Mouse (Mus musculus): Measurements from ENCODE around the gene Slc45a1. TPM values are rescaled to one million over a fixed set of nuclear protein-coding genes. Genes with fewer than 3 reads are reported as not detected.

Slc45a1 gene
- total RNA-seq (2021): 10 to 100 TPM; 49.1 to 49.4 TPM
- long read RNA-seq, experiment 1, transcript Slc45a1-201 (9 exons, 3,387 nt): major isoform, 34 of 76 reads
- long read RNA-seq, experiment 1, partial matches to known transcripts: 31 of 76 reads
- long read RNA-seq, experiment 1, other reads (novel, unspliced or antisense): 8 of 76 reads
- long read RNA-seq, experiment 2, transcript Slc45a1-201 (9 exons, 3,387 nt): major isoform, 21 of 64 reads
- long read RNA-seq, experiment 2, partial matches to known transcripts: 34 of 64 reads
- long read RNA-seq, experiment 2, other reads (novel, unspliced or antisense): 7 of 64 reads

GRCm38 (mm10) chr4:150651390-150652277 is at the start of gene Slc45a1:
Gene Slc45a1, minus strand, starts transcription at chr4:150652174.
- peak; percentile 43 to 65 for DNase-seq (ENCODE audit: low spot score in 2 of 2)

DNA sequence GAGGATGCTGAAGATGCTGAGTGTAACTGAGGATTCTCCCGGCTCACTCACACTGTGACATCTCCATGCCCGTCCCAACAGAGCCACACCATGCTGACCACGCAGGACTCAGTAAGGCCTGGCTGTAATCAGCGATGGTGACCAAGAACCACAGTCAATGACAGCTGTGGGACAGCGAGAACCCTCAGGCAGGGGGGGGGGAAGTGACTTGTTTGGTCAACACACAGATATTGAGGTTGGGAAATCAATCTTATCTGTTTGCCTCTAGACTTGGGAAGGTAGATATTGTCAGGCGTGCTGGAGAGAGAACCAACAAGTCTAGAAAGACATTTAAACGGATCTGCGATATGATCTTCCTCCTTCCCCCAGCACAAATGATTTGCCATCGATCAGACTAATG is 48.9 kb upstream of the Slc45a1 start:
- DNase-seq (ENCODE audit: low spot score in 2 of 2): no peak

GRCm38 (mm10) chr4:150694434-150695108 is 42.6 kb upstream of the Slc45a1 start:
- no peak for DNase-seq (ENCODE audit: low spot score in 2 of 2)

DNA sequence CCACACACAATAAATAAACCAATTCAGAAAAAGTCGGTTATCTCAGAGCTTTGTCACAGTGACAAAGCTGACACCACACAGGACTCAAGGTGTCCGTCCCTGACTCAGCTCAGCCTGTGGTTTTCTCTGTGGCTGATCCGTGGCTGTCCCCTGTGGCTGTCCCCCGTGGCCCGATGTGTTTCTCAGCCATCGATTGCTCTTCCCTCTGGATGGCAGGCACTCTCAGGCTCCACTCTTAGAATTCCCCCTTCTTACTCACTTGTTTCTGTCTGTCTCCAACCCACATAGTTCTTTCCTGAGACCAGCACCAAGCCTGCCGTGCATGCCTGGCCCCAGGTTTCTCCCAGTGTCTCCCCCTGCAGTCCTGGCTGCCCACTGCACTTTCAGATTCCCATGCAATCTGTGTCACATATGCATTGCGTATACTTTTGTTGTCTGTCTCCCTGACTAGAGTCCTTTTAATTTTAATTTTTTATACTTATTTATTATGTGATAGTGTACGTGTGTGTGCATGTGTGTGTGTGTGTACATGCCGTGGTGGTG is 41.0 kb upstream of the Slc45a1 start:
- DNase-seq (ENCODE audit: low spot score in 2 of 2): no peak

DNA sequence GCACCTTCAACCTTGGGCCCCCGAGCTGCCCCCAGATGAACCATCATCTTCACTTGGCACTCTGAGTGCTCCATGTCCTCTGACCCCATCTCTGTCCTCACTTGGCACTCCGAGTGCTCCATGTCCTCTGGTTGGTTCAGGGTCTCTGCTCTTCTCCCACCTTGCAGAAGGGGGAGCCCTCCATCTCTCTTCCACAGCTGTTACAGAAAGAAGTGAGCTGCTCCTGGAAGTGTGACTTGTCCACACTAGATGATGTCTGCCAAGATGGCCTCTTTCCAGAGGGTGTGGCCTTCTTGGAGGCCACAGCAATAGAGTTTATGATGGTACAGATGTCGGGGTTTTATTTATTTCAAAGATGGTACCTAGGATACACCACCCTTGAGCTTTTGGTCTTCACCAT is 38.8 kb upstream of the Slc45a1 start:
- no peak for DNase-seq (ENCODE audit: low spot score in 2 of 2)

- no peak for DNase-seq (ENCODE audit: low spot score in 2 of 2)
Observed at GRCm38 (mm10) chr4:150689553-150689952, 37.6 kb upstream of the Slc45a1 start.

- no peak for DNase-seq (ENCODE audit: low spot score in 2 of 2)
Observed at GRCm38 (mm10) chr4:150687126-150687753, 35.3 kb upstream of the Slc45a1 start.

DNA sequence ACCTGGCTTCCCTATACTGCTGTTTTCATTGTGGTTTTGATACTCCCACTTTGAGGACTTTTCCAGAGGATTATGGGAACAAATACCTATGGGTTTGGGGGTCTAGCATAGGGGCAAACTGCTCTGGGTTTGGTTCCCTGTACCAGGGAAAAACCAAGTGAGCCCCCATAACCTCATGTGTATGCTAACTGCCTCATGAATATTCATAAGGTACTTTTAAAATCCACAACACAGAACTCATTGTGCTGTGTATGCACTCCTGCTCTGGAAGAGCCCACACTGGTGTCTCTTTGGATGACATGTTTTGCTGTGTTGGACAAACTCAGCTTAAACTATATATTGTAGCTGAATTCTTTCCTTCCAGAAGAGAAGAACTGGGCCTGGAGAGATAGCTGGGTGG is 34.6 kb upstream of the Slc45a1 start:
- DNase-seq (ENCODE audit: low spot score in 2 of 2): no peak

- DNase-seq (ENCODE audit: low spot score in 2 of 2): no peak
Observed at GRCm38 (mm10) chr4:150685778-150686493, 34.0 kb upstream of the Slc45a1 start.

DNA sequence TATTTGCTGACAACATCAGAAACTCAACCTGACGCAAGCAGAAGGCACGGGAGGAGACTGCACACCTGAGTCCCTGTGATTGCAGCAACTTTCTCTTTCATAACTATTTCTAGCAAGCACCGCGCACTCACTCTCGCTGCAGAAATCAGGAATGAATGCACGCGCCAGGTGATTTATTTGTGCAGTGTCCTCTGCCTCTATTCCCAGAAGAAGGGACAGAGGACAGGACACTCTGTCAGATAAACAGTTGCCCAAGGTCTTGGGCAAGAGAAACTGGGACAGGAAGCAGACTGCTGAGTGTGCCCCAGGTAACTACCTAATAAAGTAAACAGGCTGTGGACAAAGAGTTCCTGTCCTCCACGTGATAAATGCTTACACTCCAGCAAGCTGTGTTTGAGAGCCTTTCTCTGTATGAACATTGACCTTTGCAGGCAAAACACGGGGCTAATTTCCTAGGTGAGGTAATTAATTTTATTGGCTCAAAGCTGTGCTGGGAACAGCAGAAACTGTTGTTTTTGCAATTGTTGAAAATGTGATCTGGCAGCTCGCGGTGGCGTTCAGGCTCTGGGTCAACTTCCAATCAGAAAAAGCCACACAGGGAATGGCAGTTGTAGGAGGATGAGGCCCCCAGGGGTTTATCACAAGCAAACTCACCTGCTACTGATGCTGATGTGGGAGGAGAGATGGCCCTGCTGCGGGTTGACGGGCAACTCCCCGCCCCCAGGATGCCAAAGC is 33.2 kb upstream of the Slc45a1 start:
- DNase-seq (ENCODE audit: low spot score in 2 of 2): no peak

- DNase-seq (ENCODE audit: low spot score in 2 of 2): no peak
Observed at GRCm38 (mm10) chr4:150680373-150680772, 28.4 kb upstream of the Slc45a1 start.

DNA sequence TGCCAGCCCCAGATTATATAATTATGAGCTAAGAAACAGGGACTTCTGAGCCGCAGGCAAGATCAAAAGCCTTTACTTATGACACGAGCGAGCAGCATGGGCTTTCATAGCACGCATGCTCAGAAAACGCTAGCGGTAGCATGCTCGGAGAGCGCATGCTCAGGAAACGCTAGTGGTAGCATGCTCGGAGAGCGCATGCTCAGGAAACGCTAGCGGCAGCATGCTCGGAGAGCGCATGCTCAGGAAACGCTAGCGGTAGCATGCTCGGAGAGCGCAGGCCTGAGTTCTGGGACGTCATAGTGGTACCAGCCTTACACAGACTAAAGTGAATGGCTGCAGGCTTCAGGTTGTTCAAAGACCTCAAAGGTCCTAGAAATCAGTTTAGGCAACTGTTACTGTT is 26.8 kb upstream of the Slc45a1 start:
- no peak for DNase-seq (ENCODE audit: low spot score in 2 of 2)

- no peak for DNase-seq (ENCODE audit: low spot score in 2 of 2)
Observed at GRCm38 (mm10) chr4:150677846-150678224, 25.9 kb upstream of the Slc45a1 start.

DNA sequence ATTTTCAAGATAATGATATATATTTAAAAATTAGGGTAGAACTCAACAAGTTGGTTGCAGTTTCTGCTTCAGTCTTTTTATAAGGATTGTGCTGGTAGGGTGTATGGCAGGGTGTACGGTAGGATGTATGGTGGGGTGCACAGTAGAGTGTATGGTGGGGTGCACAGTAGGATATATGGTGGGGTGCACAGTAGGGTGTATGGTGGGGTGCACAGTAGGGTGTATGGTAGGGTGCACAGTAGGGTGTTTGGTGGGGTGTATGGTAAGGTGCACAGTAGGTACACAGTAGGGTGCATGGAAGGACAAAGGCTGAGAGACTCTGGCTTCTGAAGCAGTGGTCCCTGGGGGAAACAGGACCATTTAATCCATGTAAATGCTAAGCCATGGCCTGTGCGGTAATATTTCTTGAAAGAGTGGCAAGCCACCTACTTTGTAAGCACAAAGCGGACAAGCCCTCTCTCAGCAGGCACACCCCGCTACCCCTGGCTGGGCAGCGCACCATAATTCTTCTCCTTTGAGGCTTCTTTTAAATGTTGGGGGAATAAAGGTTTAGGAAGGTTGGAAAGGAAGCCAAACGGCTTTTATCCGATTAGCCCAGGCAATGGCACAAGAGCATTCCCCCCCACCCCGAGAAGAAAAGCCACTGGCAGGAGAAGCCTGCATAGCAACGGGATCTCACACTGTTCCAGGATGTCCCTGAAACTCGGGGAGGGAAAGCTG is 25.3 kb upstream of the Slc45a1 start:
- DNase-seq (ENCODE audit: low spot score in 2 of 2): no peak

DNA sequence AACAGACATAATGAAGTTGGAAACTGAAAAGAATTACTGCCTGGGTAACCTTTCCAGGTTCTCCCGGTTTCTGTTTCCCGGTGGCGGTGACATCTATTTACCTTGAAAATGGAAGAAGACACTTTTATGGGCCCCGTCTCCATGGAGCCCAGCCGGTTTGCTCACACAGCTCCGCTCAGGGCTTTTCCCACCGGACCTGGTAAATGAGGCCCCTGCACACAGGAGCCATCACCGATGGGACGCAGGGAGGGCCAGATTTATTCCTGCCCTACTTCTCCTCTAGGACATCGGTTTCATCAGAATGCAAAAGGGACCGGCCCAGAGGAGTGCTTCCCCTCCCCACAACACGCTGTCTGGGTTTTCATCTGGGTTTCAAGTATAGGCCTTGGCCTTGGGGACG is 24.1 kb upstream of the Slc45a1 start:
- no peak for DNase-seq (ENCODE audit: low spot score in 2 of 2)

- no peak for DNase-seq (ENCODE audit: low spot score in 2 of 2)
Observed at GRCm38 (mm10) chr4:150675274-150675673, 23.3 kb upstream of the Slc45a1 start.

DNA sequence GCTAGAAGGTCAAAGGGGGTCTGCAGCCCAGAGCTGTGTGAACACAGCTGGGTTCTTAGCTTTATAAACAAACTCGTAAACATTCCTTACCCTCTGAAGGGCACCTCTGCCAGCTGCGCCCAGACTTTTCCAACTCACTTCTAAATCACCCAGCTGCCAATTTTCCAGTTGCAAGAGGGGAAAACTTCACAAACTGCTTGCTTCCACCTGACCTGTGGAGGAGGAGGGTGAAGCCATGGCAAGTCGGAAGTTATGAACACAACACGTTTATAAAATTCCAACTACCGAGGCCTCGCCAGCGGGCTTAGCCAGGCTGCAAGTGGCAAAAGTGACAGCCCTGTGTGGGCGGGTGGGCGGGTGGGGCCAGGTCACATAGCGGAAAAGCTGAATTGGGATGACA is 13.8 kb upstream of the Slc45a1 start:
- DNase-seq (ENCODE audit: low spot score in 2 of 2): no peak

DNA sequence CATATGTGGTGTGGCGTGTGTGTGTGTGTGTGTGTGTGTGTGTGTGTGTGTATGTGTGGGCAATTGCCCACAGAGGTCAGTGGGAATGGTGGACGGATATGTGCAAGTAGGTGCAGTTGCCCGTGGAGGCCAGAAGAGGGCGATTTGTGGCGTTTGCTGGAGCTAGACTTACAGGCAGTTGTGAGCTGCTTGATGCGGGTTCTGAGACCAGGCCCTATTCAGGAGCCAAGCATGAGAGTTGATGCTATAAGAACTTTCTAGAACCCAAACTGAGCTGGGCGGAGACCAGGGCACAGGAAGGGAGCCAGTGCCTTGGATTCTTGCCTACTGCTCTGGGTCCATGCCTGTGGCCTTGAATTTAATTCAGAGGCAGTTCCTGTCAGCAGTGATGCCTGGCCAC is 12.8 kb upstream of the Slc45a1 start:
- no peak for DNase-seq (ENCODE audit: low spot score in 2 of 2)

- DNase-seq (ENCODE audit: low spot score in 2 of 2): peak in 1 of 2 experiments; percentile 27
Observed at GRCm38 (mm10) chr4:150663192-150663591, 11.2 kb upstream of the Slc45a1 start.
